Mouse (Mus musculus) mouse trophoblast stem cell (cell line): ENCODE results near the gene Trpc3.
"Not testable (repeated sequence)": the region's sequence is repeated elsewhere in the genome, so short reads cannot be mapped to it uniquely, and the experiment has no call there.

Experiments used
- in situ Hi-C, 2 experiments: fragments of 300-500 bp; cut with MseI, MboI; formaldehyde crosslinking; loops; 2 replicates in 1 of 2; 3 replicates in 1 of 2; pipeline ENCODE4 v1.15.1; 2025

Gene Trpc3

GRCm38 (mm10) chr3:36599773-36600172, 90.2 kb downstream of the Trpc3 start:
- in situ Hi-C loops: not testable (repeated sequence)

DNA sequence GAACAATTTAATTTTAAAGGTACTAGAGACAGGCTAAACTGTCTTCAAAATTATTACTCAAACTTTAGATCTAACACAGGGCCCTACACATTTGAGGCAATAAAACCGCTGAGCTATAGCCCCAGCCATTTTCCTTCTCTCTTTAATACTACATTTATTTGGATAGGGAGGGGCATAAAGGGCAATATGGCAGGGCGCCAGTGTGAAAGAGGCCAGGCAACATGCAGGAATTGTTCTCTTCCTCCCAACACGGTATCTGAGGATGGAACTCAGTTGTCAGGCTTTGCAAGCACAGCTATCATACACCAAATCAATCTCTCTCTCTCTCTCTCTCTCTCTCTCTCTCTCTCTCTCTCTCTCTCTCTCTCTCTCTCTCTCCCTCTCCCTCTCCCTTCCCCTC, 91.2 kb downstream of the Trpc3 start:
- in situ Hi-C loops: no loop called here

GRCm38 (mm10) chr3:36571827-36572378, 118.1 kb downstream of the Trpc3 start, which contains the start of gene Ccna2:
Ccna2 (minus strand) TSS chr3:36572150.
- in situ Hi-C loops: no loop called here

GRCm38 (mm10) chr3:36571361-36571826, 118.6 kb downstream of the Trpc3 start:
- in situ Hi-C loops: no loop called here
